Mouse (Mus musculus): Measurements from ENCODE around the gene Ifi206.
"Not testable (repeated sequence)": the region's sequence is repeated elsewhere in the genome, so short reads cannot be mapped to it uniquely, and the experiment has no call there.

Ifi206 gene

DNA sequence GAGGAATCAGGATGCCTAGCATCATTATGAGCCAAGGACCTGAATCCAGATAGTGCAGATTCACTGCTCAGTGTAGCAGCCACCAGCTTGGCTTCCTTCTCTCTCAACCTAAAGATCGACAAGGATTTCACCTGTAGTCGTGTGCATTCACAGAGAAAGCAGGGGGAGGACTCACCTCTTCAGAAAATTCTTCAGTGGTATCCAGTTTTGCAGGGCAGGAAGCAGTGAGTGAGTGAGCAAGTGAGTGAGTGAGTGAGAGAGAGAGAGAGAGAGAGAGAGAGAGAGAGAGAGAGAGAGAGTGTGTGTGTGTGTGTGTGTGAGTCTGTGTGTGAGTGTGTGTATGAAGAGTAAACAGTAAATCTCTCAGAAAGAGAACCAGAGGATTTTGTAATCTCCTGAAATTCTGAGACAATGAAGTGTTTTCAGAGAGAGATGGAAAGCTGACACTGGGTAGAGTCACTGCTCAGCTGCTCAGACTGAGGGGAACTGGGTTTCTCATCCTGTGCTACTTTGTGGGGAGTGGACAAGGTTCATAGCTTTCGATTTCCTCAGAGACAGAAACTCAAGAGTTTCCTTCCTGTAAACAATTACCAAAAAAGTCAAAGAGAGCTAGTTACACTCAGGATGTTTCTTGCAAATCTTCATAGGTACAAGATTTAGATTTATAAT lies at the start of gene Ifi206:
Gene Ifi206 (minus strand): TSS at position 230 of the 669 bp plus-strand sequence.
- DNase-seq (ENCODE audit: low spot score in 2 of 2), result not testable (repeated sequence)

DNA sequence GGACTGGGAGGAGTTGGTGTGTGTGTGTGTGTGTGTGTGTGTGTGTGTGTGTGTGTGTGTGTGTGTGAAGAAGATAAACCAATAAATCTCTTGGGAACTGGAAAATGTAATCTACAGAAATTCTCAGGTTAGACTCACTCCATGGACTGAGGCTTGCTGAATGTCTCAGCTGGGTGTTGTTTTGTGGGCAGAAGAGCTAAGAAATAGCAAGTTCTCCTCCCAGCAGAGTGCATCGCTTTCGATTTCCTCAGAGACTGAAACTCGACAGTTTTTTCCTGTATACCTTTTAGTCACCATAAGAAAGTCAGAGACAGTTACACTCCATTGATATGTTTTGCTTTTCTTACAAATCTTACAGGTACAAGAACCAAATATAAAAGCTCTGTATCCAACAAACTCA lies 45.0 kb upstream of the Ifi206 start, which contains the start of gene Ifi214:
Gene Ifi214 (minus strand): TSS at position 167 of the 400 bp plus-strand sequence.
- not testable (repeated sequence) for DNase-seq (ENCODE audit: low spot score in 2 of 2)

- DNase-seq (ENCODE audit: low spot score in 2 of 2), result no peak
These were observed 30.6 kb upstream of the Ifi206 start for GRCm38 (mm10) chr1:173521452-173521851.

GRCm38 (mm10) chr1:173510595-173510994 lies 19.8 kb upstream of the Ifi206 start:
- not testable (repeated sequence) for DNase-seq (ENCODE audit: low spot score in 2 of 2)

DNA sequence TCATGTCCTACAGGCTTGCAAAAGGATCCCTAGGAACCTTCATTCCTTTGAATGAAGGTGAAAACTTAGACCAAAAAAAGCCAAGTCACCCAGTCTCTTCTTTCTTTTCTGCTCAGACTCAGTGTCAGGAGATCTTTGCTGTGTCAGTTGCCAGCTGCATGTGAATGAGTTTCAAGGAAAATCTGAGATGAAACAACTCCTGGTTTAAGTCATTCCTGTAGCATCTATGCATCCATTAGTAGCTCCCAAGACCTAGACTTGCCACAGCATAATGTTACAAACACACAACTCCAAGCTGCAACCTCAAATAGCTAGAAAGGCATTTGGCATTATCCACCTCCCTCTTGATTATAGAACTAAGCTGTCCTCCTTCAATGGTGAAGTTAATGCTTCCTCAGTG lies 642 bp upstream of the Ifi206 start:
- DNase-seq (ENCODE audit: low spot score in 2 of 2), result not testable (repeated sequence)

DNA sequence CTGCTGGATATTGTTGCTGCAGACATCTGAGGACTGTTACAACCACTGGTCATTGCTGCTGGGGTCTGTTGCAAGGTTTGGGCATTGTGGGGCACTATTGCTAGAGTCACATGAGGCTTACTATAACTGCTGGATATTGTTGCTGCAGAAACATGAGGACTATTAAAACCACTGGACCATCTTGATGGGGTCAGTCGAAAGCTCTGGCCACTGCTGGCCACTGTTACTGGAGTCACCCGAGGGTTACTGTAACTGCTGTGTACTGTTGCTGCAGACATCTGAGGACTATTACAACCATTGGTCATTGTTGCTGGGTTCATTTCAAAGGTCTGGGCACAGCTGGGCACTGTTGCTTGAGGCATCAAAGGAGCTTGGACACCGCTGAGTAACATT lies 9.7 kb downstream of the Ifi206 start:
- DNase-seq (ENCODE audit: low spot score in 2 of 2), result not testable (repeated sequence)

- DNase-seq (ENCODE audit: low spot score in 2 of 2), result not testable (repeated sequence)
These were observed 10.3 kb downstream of the Ifi206 start for GRCm38 (mm10) chr1:173480399-173481181.

DNA sequence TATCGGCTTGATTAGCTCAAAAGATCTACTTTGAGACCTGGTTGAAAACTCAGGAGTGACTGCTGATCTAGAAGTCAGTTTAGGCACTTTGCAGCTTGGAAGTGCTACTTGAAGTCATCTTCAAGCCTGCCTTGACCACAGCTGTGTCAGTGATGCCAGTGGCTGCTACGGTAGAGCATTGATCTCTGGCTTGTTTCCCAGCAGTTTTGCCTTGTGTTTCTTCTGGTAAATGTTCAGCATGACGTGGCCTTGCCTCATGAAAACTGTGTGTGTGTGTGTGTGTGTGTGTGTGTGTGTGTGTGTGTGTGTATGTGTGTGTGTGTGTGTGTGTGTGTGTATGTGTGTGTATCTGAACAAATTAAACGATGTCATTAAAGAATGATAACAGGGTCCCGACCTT lies 34.1 kb downstream of the Ifi206 start:
- DNase-seq (ENCODE audit: low spot score in 2 of 2), result no peak

GRCm38 (mm10) chr1:173456139-173456754 lies 34.6 kb downstream of the Ifi206 start:
- no peak for DNase-seq (ENCODE audit: low spot score in 2 of 2)

- no peak for DNase-seq (ENCODE audit: low spot score in 2 of 2)
These were observed 39.2 kb downstream of the Ifi206 start for GRCm38 (mm10) chr1:173451665-173452064.

DNA sequence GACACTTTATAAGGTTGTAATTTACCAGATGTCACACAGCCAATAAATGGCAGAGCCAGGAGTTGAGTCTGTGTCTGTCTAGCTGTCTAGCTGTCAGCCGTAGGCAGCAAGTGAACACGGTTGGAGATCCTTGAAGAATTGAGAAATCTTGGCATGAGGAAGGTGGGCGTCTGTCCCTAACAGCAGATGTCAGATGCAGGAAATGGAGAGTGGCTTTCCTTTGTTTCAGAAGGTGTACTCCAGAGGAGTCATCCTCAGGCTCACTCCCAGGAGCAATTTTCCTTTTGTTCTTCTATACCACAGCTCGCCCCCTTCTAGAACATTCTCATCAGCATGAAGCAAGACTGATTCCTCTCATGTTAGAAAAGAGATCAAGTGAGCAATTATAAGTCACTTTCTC lies 40.2 kb downstream of the Ifi206 start:
- no peak for DNase-seq (ENCODE audit: low spot score in 2 of 2)

DNA sequence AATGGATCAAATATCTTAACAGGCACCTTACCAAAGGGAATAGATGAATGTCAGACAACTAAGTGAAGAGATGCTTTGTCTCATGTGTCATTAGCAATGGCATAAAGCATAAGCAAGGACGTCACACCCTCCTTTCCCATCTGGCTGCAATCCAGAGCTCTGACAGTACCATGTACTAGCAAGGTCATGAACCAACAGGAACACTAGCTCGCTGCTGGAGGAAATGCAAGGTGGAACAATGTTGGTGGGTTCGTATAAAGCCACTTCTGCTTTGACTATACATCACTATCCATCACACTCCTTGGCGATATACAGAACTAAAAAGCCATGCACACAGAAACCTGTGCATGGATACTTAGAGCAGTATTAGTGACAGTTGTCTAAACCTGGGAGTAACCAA lies 43.8 kb downstream of the Ifi206 start:
- DNase-seq (ENCODE audit: low spot score in 2 of 2), result no peak

DNA sequence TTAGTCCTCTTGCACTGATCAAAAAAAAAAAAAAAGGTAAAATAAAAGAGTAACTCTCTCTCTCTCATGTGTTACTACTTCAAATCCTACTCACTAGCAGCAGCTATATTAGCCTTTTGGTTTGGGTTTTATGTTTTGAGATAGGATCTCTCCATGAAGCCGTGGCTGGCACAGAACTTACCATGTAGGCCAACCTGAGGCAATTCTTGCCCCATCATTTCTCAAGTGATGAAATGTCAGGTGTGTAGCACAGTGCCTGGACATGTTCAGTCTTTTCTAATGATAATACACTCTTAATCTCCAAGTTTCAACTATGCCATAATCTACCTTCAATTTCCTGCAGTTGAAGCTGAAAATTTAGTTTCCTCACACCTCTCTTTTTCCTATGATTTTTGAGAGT lies 47.8 kb downstream of the Ifi206 start:
- DNase-seq (ENCODE audit: low spot score in 2 of 2), result no peak

DNA sequence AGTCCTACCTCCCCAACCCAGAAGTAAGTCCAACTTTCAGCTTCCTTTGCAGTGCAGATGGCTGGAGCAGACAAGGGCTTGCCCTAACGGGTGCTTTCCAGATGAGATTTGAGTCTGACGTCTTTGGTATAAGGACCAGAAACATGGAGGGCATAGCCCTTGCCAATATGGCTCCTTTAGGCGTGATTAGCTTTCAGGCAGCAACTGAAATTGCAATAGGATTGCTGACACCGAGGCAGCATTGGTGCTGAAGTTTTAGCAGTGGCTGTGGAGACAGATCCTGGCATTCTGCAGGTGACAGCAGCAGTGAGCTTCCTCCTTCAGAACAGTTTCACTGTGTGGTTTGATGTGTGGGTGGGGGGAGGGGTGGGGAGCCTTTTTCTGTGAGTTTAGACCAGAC lies 49.6 kb downstream of the Ifi206 start:
- DNase-seq (ENCODE audit: low spot score in 2 of 2), result no peak

DNA sequence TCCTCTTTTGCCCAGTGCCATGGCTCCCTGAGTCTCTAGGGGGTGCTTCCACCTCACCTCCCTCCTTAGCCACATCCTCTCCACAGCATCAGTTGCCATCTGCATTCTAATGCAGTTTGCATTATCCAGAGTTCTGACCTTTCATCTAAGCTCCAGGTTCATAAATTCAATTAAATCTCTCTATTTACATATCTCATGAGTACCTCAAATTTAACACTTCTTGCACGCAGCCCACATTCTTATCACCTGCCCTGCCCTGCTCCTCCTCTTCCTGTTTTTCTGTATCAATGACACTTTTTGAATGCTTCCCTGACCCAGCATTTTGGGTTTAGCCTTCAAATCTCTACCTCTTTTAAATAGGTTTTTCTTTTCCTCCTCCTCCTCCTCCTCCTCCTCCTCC lies 50.2 kb downstream of the Ifi206 start:
- DNase-seq (ENCODE audit: low spot score in 2 of 2), result no peak

DNA sequence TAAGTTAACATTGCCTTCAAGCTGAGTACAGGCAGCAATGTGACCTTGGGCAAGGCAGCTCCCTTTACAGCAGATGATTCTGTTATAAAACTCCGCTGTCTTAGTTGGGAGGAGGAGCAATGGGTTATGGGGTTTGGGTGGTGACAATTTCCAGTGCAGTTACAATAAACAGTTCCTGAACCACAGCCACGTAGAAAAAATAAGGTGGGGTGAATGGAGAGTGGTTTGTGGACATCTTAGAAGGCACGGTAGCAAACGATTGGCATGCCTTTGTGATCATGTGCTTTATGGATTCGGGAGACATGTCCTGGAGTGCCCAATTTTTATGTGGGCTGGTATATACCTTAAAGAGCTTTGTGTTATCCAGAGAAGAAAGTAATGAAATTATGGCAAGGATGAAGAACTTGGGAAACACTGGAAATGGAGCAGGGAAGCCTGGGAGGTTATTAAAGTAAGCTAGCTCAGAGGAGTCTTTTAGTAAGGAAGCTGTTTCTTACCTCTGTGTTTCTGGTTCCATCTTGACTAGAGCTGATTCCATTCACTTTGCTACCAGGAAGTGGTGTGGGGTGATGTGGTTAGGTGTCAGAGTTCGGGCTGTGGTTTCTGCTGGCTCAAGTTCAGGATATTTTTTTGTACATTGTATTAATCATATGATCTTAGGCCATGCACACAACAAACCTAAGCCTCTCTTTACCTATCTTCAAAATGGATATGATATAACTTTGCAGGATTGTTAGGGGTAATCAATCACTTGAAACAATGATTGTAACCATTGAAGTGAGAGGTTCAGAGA lies 53.5 kb downstream of the Ifi206 start:
- no peak for DNase-seq (ENCODE audit: low spot score in 2 of 2)

DNA sequence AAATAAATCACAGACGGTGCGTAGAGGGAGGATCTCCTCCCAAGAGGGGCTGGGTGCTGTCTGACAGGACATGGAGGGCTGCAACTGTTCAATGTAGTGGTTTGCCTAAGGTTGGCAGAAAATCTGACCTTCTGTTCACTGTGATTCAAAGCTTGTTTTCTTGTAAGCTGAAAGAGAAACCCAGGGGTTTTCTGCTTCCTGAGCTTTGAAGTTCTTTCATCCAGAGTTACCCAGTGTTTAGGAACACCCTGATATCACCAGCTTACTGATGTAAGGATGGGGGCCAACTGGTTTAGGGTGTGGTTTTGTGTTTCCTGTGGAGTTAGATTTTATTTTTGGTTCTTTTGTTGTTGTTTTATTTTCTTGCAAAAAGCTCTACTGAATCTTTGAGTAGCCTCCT lies 58.4 kb downstream of the Ifi206 start:
- no peak for DNase-seq (ENCODE audit: low spot score in 2 of 2)

DNA sequence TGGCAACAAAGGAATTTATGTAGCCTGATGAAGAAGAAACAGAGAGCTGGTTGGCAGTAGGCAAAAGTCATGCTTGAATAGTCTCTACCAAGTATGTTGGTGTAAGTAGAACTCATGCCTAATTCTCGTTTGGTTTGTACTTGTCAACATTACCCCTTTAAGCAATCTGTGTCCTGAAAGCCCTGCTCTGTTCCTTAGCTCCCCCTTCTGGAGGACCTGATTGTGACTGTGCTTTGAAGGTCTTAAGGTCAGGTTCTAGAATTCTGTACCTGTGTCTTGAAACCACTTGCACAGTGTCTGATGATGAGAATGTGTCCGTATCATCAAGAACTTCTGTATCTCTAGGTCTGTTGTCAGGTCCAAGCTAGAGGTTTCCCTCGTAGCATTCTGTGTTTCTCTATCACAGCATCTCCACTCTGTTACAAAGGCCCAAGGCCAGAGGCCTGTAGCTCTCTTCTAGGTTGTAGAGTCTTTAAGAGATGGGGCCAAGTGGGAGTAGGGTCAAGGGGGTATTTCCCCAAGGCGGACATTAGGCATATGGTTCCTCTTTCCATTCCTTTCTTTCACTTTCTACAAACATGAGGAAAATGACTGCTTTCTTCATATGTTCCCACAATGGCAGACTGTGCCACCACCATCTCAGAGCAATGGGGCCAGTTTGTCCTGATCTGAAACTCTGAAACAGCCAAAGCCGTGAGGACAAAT lies 60.7 kb downstream of the Ifi206 start:
- no peak for DNase-seq (ENCODE audit: low spot score in 2 of 2)

DNA sequence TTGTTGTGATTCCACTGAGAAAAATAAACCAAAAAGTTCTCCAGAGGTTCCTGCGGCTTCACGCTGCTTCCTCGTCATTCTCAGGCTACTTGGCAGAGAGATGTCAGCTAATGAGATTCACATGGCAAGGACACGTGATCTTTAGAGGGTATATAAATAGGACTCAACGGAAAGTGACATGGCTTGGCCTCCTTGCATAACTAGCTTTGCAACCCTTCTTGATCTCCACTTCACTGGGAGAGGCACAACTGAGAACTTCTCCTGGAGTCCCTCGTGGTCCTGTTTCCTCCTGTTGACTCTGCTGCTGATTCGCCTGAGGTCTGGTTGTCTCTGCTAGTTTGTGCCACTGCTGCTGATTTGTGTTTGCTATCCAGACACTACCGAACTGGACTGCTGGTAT lies 63.5 kb downstream of the Ifi206 start:
- no peak for DNase-seq (ENCODE audit: low spot score in 2 of 2)

- DNase-seq (ENCODE audit: low spot score in 2 of 2), result no peak
These were observed 64.5 kb downstream of the Ifi206 start for GRCm38 (mm10) chr1:173426345-173426744.

GRCm38 (mm10) chr1:173420374-173420773 lies 70.5 kb downstream of the Ifi206 start:
- DNase-seq (ENCODE audit: low spot score in 2 of 2), result peak in 1 of 2 experiments; percentile 16
